Mouse (Mus musculus) bone marrow, adult 2 months (tissue): ENCODE measurements around the gene Pik3r1.

ENCODE experiments used
- CTCF ChIP-seq: fragments of 200-500 bp; IDR thresholded peaks from 2 replicates; pipeline ENCODE4 v1.5.1; 2011; ENCODE audit warnings: low read length, control low read depth; ENCODE audit not compliant: control insufficient read depth, insufficient read depth
- POLR2A ChIP-seq: fragments of 200-500 bp; IDR thresholded peaks from 2 replicates; pipeline ENCODE4 v1.6.1; 2011; ENCODE audit warnings: low read depth, mild to moderate bottlenecking, control low read depth, low read length, borderline replicate concordance; ENCODE audit not compliant: control insufficient read depth

- no peak for TF ChIP-seq POLR2A
- TF ChIP-seq CTCF, result no peak
These were observed 99.2 kb downstream of the Pik3r1 start for GRCm38 (mm10) chr13:101668859-101669258.
